12 mouse cellular contexts compared by ENCODE assay signal in genomic region chr11:22007781-22008110, GRCm38 (mm10). TPM values are rescaled to one million over a fixed set of nuclear protein-coding genes. Genes with fewer than 3 reads are reported as not detected.
DNase-seq lines count a peak whose midpoint lies in the region; ATAC-seq and TF ChIP-seq lines count a peak whose summit lies in the region.
"Had no signal": no experiment of that assay in that cellular context is flagged by ENCODE, and none has a peak within 500 bp of the region (broad histone marks: within the 10 kb centered on the region; RNA-seq: fewer than 3 reads in every experiment).

No protein-coding gene starts in this region.

- no peak overlapping the region for H3K27ac ChIP-seq in liver, embryonic 11.5 days (ENCODE audit: low read depth, low read length)
- H3K27ac ChIP-seq in liver, postnatal 0 days (ENCODE audit: low read depth) = no peak overlapping the region
- H3K27ac ChIP-seq in embryonic facial prominence, embryonic 14.5 days (replicated peaks; ENCODE audit: low read depth, low read length) = no peak overlapping the region
- H3K27ac ChIP-seq in hindbrain, embryonic 14.5 days = no peak overlapping the region
- H3K27ac ChIP-seq in midbrain, embryonic 15.5 days = peak overlapping the region; percentile 74

- no peak overlapping the region for H3K9ac ChIP-seq in liver, embryonic 11.5 days (ENCODE audit: low read depth, low read length)
- H3K9ac ChIP-seq in liver, postnatal 0 days (replicated peaks) = no peak overlapping the region
- H3K9ac ChIP-seq in embryonic facial prominence, embryonic 14.5 days (ENCODE audit: low read depth, low read length) = no peak overlapping the region
- H3K9ac ChIP-seq in hindbrain, embryonic 14.5 days = no peak overlapping the region
- no peak overlapping the region for H3K9ac ChIP-seq in midbrain, embryonic 15.5 days

- ATAC-seq in liver, embryonic 11.5 days (replicated peaks; ENCODE audit: low FRiP score) = no peak
- no peak for ATAC-seq in liver, postnatal 0 days
- ATAC-seq in embryonic facial prominence, embryonic 14.5 days (ENCODE audit: low read depth) = no peak
- no peak for ATAC-seq in hindbrain, embryonic 14.5 days (ENCODE audit: low FRiP score)
- peak; percentile 1; the same call in 1 of the 2 replicates for ATAC-seq in midbrain, embryonic 15.5 days (replicated peaks)

- TF ChIP-seq CTCF in liver, postnatal 0 days (IDR thresholded peaks at IDR 0.05; ENCODE audit: low read depth) = no peak

- no peaks in the 10 kb centered on the region for H3K4me1 ChIP-seq in liver, embryonic 11.5 days (replicated peaks; ENCODE audit: control insufficient read depth, insufficient read depth, low read length)
- peaks cover 3% of the 10 kb centered on the region for H3K4me1 ChIP-seq in liver, postnatal 0 days (ENCODE audit: insufficient read depth)
- 0 out of 2 replicates have a peak, but pooled peaks cover 3% of the 10 kb centered on the region for H3K4me1 ChIP-seq in embryonic facial prominence, embryonic 14.5 days (ENCODE audit: control insufficient read depth, insufficient read depth, low read length)
- H3K4me1 ChIP-seq in hindbrain, embryonic 14.5 days (replicated peaks; ENCODE audit: control insufficient read depth, insufficient read depth, low read length) = peaks cover 4% of the 10 kb centered on the region; the same call in 1 of the 2 replicates
- H3K4me1 ChIP-seq in midbrain, embryonic 15.5 days = peaks cover 29% of the 10 kb centered on the region

- H3K4me3 ChIP-seq in liver, embryonic 11.5 days (ENCODE audit: low read depth, low read length) = no peak overlapping the region
- H3K4me3 ChIP-seq in liver, postnatal 0 days (ENCODE audit: low read depth, low read length) = no peak overlapping the region
- H3K4me3 ChIP-seq in embryonic facial prominence, embryonic 14.5 days (ENCODE audit: low read depth, low read length) = peak overlapping the region; percentile 19; the same call in 1 of the 2 replicates
- no peak overlapping the region for H3K4me3 ChIP-seq in hindbrain, embryonic 14.5 days (replicated peaks; ENCODE audit: low read length)
- H3K4me3 ChIP-seq in midbrain, embryonic 15.5 days = peak overlapping the region; percentile 15

- no peak for TF ChIP-seq EP300 in liver, postnatal 0 days (IDR thresholded peaks at IDR 0.05; ENCODE audit: low read depth)

- H3K4me2 ChIP-seq in liver, embryonic 11.5 days = peak overlapping the region; percentile 24; the same call in 1 of the 2 replicates
- H3K4me2 ChIP-seq in liver, postnatal 0 days (ENCODE audit: low read depth, low read length) = no peak overlapping the region
- H3K4me2 ChIP-seq in embryonic facial prominence, embryonic 14.5 days (ENCODE audit: low read depth, low read length) = peak overlapping the region; percentile 41
- peak overlapping the region; percentile 34 for H3K4me2 ChIP-seq in hindbrain, embryonic 14.5 days (replicated peaks)
- peak overlapping the region; percentile 38 for H3K4me2 ChIP-seq in midbrain, embryonic 15.5 days

- H3K9me3 ChIP-seq in liver, embryonic 11.5 days (ENCODE audit: control insufficient read depth, low read length) = no peaks in the 10 kb centered on the region
- H3K9me3 ChIP-seq in liver, postnatal 0 days (ENCODE audit: low read length) = no peaks in the 10 kb centered on the region
- H3K9me3 ChIP-seq in embryonic facial prominence, embryonic 14.5 days (ENCODE audit: control insufficient read depth, low read length) = no peaks in the 10 kb centered on the region
- H3K9me3 ChIP-seq in hindbrain, embryonic 14.5 days (ENCODE audit: control insufficient read depth, low read length) = no peaks in the 10 kb centered on the region
- no peaks in the 10 kb centered on the region for H3K9me3 ChIP-seq in midbrain, embryonic 15.5 days

- H3K36me3 ChIP-seq in liver, embryonic 11.5 days (ENCODE audit: control insufficient read depth, insufficient read depth, low read length) = no peaks in the 10 kb centered on the region
- H3K36me3 ChIP-seq in liver, postnatal 0 days (replicated peaks; ENCODE audit: insufficient read depth, low read length) = no peaks in the 10 kb centered on the region
- no peaks in the 10 kb centered on the region for H3K36me3 ChIP-seq in embryonic facial prominence, embryonic 14.5 days (ENCODE audit: control insufficient read depth, insufficient read depth, low read length)
- peaks cover 5% of the 10 kb centered on the region; the same call in 1 of the 2 replicates for H3K36me3 ChIP-seq in hindbrain, embryonic 14.5 days (replicated peaks; ENCODE audit: control insufficient read depth, insufficient read depth)
- no peaks in the 10 kb centered on the region for H3K36me3 ChIP-seq in midbrain, embryonic 15.5 days (replicated peaks)

- no peak for DNase-seq in liver, embryonic 11.5 days (ENCODE audit: low spot score)
- DNase-seq in liver, postnatal 0 days = no peak
- no peak for DNase-seq in embryonic facial prominence, embryonic 14.5 days (ENCODE audit: low spot score)
- DNase-seq in hindbrain, embryonic 14.5 days (ENCODE audit: low spot score) = no peak
- DNase-seq in right cerebral cortex, postnatal 25 days = no peak
- no peak for DNase-seq in frontal cortex, postnatal 14 days (ENCODE audit: low spot score in 2 of 2)
- DNase-seq in heart, postnatal 25 days (ENCODE audit: low spot score) = no peak
- DNase-seq: adrenal gland, postnatal 14 days; cerebellum, adult 18-20 months; kidney, adult 11 months had no signal

- peaks cover 63% of the 10 kb centered on the region for H3K27me3 ChIP-seq in liver, embryonic 11.5 days (replicated peaks; ENCODE audit: control insufficient read depth, insufficient read depth, low read length)
- H3K27me3 ChIP-seq in liver, postnatal 0 days (ENCODE audit: insufficient read depth, low read length) = peaks cover 61% of the 10 kb centered on the region
- peaks cover 55% of the 10 kb centered on the region for H3K27me3 ChIP-seq in embryonic facial prominence, embryonic 14.5 days (replicated peaks; ENCODE audit: control insufficient read depth, insufficient read depth, low read length)
- peaks cover 85% of the 10 kb centered on the region for H3K27me3 ChIP-seq in hindbrain, embryonic 14.5 days (ENCODE audit: control insufficient read depth, insufficient read depth, low read length)
- H3K27me3 ChIP-seq in midbrain, embryonic 15.5 days (replicated peaks) = peaks cover 40% of the 10 kb centered on the region

- 1% methylated on average over 6 of the region's 6 CpGs for WGBS in liver, embryonic 11.5 days
- 9% methylated on average over 6 of the region's 6 CpGs for WGBS in liver, postnatal 0 days (ENCODE audit: insufficient replicate concordance)
- WGBS in embryonic facial prominence, embryonic 14.5 days = 9% methylated on average over 6 of the region's 6 CpGs
- WGBS in hindbrain, embryonic 14.5 days = 7% methylated on average over 6 of the region's 6 CpGs
- WGBS in midbrain, embryonic 15.5 days = 7% methylated on average over 6 of the region's 6 CpGs

- intact Hi-C loops in heart, postnatal 25 days (cut with DNase I) = no loop called here

RNA-seq across cellular contexts. Expression of gene Otx1, which starts 5.0 kb away (rescaled TPM):
- 0.08 TPM in 1 of 2 replicates, not detected in the other for polyA plus RNA-seq in liver, embryonic 11.5 days (2014; fragmentation: Nextera tagmentation; extraction: Ambion mirVana)
- polyA plus RNA-seq in liver, postnatal 0 days (2015; fragmentation: Nextera tagmentation; extraction: Ambion mirVana) = not detected in 2 replicates
- polyA plus RNA-seq in embryonic facial prominence, embryonic 14.5 days (2014; fragmentation: Nextera tagmentation; extraction: Ambion mirVana) = 2.8 TPM in 2 replicates
- 0.37 and 1.6 TPM in 2 replicates for polyA plus RNA-seq in hindbrain, embryonic 14.5 days (2014; fragmentation: Nextera tagmentation; extraction: Ambion mirVana)
- 11.5 and 12.2 TPM in 2 replicates for polyA plus RNA-seq in midbrain, embryonic 15.5 days (2015; fragmentation: Nextera tagmentation; extraction: Ambion mirVana)
- not detected for total RNA-seq in heart, postnatal 25 days (2021)
- total RNA-seq: adrenal gland, postnatal 14 days had no signal
- polyA plus RNA-seq: gonadal fat pad, adult 2 months had no signal

Comparison
In these comparisons a context has a peak if more than half of its experiments do, and no peak if none do; other contexts are left out.
1. H3K4me3 ChIP-seq: peak in embryonic facial prominence, embryonic 14.5 days (single experiment) and midbrain, embryonic 15.5 days (single experiment); none in liver, embryonic 11.5 days (single experiment), liver, postnatal 0 days (single experiment) and hindbrain, embryonic 14.5 days (single experiment).